Mouse (Mus musculus) yolk sac, embryonic 10.5 days (tissue): ENCODE measurements around the gene Ptcd2.
A peak's percentile ranks its signal among the peaks of the same experiment; 100 is the strongest.

Experiments
- DNase-seq: peaks from one replicate; pipeline ENCODE4 v3.0.0-alpha.2; 2017; ENCODE audit warnings: low spot score

The Ptcd2 gene

DNA sequence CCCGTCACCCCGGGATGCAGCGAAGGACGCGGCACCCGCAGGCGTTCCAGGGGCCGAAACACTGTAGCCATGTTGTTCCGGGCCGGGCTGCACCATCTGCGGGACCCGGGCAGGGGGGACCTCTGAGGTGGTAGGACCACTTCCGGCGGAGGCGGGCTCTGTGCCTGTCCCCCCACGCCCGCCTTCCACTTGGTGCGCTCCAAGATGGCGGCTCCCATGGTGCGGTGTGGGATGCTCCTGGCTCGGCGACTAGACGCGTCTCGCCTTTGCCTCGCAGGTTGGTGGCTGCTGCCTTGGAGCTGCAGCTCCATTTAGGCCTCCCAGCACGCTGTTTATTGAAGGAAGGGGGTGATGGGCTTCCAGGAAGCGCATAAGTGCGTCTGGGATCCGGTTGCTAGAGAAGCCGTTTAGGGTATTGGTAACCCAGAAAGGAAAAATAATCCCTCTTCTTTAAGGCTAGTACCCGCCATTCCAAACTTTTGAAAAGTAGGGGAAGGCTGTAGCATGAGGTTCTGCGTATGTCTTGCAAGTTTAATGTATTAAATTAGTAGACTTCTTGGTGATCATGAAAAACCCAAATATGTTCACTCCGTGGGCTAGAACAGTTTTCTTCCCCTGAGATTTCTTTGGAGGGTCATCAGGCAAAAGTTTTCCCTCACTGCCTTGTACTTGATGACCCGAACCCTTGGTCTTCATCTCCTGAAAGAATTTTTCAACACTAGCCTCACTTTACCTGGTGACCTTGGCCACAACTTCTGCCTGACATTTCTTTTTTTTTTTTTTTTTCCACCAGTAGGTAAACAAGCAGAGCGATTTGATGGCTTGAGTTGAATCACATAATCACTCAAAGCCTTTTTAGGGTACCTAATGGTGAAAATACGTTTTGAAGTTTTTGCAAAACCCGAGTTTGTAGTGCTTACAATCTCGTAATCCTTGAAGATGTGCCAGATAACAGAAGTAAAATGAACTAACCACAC is at the start of gene Ptcd2, which contains the start of gene Mrps27:
Gene Ptcd2, minus strand, starts transcription at position 107 of the 977 bp plus-strand sequence.
Gene Mrps27, plus strand, starts transcription at position 188 of the 977 bp plus-strand sequence.
- DNase-seq: peak; percentile 96

GRCm38 (mm10) chr13:99393128-99393527 is 48.6 kb upstream of the Ptcd2 start:
- no peak for DNase-seq

GRCm38 (mm10) chr13:99391417-99391816 is 46.9 kb upstream of the Ptcd2 start:
- no peak for DNase-seq

GRCm38 (mm10) chr13:99387901-99388811 is 43.7 kb upstream of the Ptcd2 start:
- DNase-seq: no peak

- DNase-seq: no peak
Measured at GRCm38 (mm10) chr13:99386341-99386740, 41.8 kb upstream of the Ptcd2 start.

DNA sequence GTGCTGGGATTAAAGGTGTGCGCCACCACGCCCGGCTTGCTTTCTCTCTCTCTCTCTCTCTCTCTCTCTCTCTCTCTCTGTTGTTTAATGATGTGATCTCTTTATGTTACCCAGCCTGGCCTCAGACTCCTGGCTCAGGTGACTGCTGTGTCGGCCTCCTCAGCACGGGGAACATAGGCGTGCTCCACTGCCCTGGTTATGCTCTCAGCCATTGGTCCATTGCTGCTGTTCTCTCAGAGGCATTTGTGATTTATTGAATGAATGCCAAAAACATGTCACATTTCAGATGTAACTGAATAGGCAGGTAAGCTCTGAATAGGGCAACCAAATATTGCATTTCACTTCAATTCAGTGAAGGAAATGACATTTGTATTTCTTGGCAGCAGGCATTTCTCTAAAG is 41.4 kb upstream of the Ptcd2 start:
- DNase-seq: no peak

- DNase-seq: no peak
Measured at GRCm38 (mm10) chr13:99384555-99385203, 40.2 kb upstream of the Ptcd2 start.

DNA sequence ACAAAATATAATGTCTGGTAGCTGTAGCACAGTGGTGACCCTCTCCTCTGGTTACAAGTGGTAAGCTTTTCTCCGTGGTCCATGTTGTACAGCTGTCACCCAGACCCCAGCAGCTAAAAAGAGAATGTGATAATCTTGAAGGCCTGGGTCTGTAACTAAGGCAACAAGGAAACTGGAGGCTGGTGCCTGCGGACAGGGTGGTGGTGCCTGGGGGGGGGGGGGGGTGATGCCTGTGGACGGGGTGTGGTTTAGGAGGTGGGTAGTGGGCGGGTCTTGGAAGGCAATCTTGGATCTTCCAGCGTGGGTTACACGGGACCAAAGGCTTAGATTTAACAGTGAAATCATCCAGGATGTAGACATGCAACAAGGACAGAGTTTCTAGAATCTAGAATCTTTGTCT is 37.9 kb upstream of the Ptcd2 start:
- DNase-seq: no peak

GRCm38 (mm10) chr13:99378223-99378622 is 33.7 kb upstream of the Ptcd2 start:
- DNase-seq: no peak

DNA sequence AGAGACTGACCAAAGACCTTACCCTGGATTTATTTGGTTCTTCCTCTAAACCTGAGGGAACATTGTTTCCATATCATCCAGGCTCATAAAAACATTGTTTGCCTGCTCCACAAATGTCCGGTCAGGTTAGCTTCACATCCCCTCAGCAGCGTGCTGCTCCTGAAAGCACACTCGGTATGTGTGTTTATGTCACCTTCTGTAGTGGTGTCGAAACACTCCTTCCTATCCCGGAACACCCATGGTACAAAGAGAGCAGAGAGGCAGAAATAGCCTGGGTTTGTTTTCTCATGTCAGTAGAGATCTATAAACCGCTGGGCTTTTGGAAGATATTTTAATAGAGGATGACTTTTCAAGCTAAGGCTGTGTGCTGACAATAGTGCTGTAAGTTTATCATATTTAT is 32.5 kb upstream of the Ptcd2 start:
- DNase-seq: no peak

GRCm38 (mm10) chr13:99375550-99375949 is 31.0 kb upstream of the Ptcd2 start:
- peak; percentile 52 for DNase-seq

- DNase-seq: no peak
Measured at GRCm38 (mm10) chr13:99374191-99374590, 29.7 kb upstream of the Ptcd2 start.

GRCm38 (mm10) chr13:99373684-99374083 is 29.2 kb upstream of the Ptcd2 start:
- DNase-seq: no peak

DNA sequence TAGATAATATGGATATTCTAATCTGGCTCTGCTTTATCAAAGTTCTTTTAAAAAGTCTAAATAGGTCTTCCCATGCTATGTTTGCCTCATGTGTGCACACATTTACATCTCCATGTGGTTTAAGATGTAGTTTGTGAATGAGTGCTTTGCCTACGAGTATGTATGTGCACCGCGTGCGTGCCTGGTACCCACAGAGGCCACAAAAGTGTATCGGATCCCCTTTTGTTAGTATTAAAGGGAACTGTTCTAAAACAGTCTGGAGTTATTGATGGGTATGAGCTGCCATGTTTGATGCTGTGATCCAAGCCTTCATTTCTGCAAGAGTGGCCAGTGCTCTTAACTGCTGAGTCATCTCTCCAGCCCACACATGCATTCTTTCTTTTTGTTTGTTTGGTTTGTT is 26.8 kb upstream of the Ptcd2 start:
- DNase-seq: no peak

DNA sequence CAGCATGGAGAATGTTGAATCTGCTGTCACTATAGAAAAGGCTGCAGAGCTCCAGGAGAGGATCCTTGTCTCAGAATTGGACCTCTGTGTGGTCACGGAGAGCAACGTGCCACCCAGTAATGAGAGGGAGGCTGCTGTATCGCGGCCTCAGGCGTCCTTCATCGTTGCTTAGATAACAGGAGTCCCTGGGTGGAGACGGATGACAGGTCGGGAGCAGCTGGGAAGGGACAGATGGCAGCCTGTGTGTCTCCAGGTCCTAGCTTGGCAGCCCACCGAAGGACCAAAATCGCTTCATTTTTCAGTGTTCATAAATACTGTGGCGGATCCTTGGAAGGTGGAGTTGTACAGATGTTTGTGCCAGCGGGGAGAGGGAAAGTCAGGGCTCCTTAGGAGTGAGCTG is 24.6 kb upstream of the Ptcd2 start:
- DNase-seq: no peak

GRCm38 (mm10) chr13:99367554-99368174 is 23.2 kb upstream of the Ptcd2 start:
- no peak for DNase-seq

DNA sequence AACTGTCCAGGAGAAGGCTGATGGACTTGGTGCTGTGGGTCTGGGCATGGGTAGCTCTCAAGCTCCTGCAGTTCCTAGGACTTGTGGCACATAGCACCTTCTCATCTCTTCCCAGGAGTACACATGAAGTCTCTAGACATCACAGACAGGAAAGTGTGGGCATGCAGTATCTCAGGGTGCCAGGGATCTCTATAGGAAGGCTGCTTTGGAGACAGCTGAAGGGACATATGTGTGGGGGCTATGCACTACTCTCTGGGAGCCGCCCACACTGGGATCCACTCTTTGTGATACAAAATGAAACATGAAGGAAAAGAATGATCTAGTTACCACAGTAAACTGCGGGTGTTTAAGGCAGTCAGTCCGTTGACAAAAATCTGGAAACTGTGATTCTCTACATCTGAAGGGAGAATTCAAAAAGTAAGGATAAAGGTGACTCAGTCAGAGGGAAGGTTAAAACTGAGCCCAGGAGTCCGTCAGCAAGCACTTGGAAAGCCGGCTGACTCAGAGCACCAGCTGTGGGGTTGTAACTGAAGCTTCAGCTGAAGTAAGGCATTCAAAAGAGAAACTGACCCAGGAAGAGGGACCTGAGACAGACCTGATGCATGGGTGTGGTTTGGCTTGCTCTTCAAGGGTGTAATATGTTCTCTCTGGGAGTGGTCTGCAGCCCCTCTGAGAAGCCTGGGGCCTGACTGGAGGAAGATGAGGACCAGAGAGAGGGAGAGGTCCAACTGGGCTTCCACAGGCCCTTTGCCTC is 22.1 kb upstream of the Ptcd2 start:
- DNase-seq: no peak

GRCm38 (mm10) chr13:99363866-99364265 is 19.4 kb upstream of the Ptcd2 start:
- no peak for DNase-seq

DNA sequence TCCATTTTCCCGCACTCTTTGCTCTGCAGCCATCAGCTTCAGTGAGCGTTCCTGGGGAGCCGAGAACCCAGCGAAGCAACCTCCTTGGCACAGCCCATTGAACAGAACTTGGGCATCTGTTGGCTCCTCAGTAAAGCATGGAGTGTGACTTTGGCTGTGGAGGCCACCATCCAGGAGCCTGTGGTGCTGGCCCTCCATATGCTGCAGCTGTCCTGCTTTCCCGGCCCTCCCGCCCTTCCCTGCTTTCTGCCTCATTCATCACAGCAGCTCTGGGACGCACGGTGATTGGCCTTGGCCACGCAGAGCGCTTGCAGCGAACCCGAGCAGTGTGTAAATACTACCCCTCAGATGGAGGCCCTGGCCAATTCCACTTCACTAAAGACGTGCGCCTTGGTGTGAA is 14.4 kb upstream of the Ptcd2 start:
- DNase-seq: no peak

DNA sequence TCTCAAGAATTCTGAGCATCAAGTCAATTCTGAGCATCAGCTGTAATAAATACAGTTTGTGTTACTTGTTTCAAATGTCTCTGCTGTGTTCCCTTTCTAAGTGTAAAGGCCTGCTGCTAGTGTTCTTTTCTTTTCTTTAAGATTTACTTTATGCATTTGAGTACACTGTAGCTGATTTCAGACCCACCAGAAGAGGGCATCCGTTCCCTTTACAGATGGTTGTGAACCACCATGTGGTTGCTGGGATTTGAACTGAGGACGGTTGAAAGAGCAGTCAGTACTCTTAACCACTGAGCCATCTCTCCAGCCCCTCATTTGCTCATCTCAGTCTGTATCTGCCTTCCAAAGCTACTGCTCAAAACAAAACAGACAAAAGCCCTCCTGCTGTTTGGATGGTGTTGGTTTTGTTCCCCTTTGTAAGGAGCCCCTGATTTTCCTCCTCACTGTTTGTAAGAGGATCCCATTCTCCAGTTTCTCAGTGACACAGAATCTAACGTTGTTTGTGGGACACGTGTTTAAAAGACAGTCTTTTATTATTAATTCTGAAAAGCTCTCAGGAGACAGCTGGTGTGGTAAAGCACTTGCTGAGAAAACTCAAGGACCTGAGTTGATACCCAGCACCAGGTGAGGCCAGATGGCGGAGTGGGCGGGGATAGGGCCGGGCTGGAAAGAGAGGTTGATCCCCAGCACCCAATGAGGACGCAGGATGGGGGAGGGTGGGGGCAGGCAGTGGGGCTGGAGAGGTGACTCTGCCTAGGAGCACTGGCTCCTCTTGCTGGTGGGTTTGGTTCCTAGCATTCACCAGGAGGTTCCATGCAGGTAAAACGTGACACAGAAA is 12.1 kb upstream of the Ptcd2 start:
- no peak for DNase-seq
